In genomic region chr2:126572747-126573146, GRCm38 (mm10) we compare ENCODE assay signal across 31 mouse cellular contexts. TPM values are rescaled to one million over a fixed set of nuclear protein-coding genes. Genes with fewer than 3 reads are reported as not detected.
"Had no signal": no experiment of that assay in that cellular context is flagged by ENCODE, and none has a peak within 500 bp of the region (broad histone marks: within the 10 kb centered on the region; RNA-seq: fewer than 3 reads in every experiment).

No protein-coding gene starts in this region.

- H3K27ac ChIP-seq: left cerebral cortex, adult 2 months; limb, embryonic 10.5 days; limb, embryonic 12.5 days; limb, embryonic 13.5 days; limb, embryonic 15.5 days; liver, embryonic 12.5 days; liver, embryonic 13.5 days; liver, embryonic 14.5 days; liver, embryonic 15.5 days; lung, embryonic 15.5 days; macrophage; midbrain, embryonic 10.5 days; midbrain, embryonic 12.5 days; midbrain, embryonic 13.5 days; midbrain, embryonic 15.5 days had no signal

- H3K4me1 ChIP-seq: limb, embryonic 10.5 days; limb, embryonic 15.5 days; liver, embryonic 12.5 days; liver, embryonic 13.5 days; liver, embryonic 15.5 days; lung, embryonic 15.5 days; megakaryocyte, embryonic 14.5 days; midbrain, embryonic 10.5 days; midbrain, embryonic 12.5 days; midbrain, embryonic 13.5 days; midbrain, embryonic 15.5 days had no signal

- H3K9me3 ChIP-seq: limb, embryonic 10.5 days; limb, embryonic 15.5 days; liver, embryonic 13.5 days; liver, embryonic 15.5 days had no signal

- H3K9ac ChIP-seq: limb, embryonic 12.5 days; limb, embryonic 13.5 days; limb, embryonic 15.5 days; liver, embryonic 12.5 days; liver, embryonic 13.5 days; liver, embryonic 14.5 days; liver, embryonic 15.5 days; liver, postnatal 0 days; lung, embryonic 14.5 days; lung, embryonic 15.5 days; midbrain, embryonic 12.5 days; midbrain, embryonic 13.5 days; midbrain, embryonic 15.5 days had no signal

- H3K27me3 ChIP-seq: limb, embryonic 12.5 days; limb, embryonic 15.5 days; liver, embryonic 12.5 days; liver, embryonic 13.5 days; liver, embryonic 15.5 days; lung, embryonic 15.5 days; midbrain, embryonic 12.5 days; midbrain, embryonic 13.5 days; midbrain, embryonic 15.5 days had no signal

- H3K4me2 ChIP-seq: limb, embryonic 12.5 days; limb, embryonic 13.5 days; limb, embryonic 15.5 days; liver, embryonic 11.5 days; liver, embryonic 12.5 days; liver, embryonic 13.5 days; liver, embryonic 15.5 days; lung, embryonic 14.5 days; lung, embryonic 15.5 days; midbrain, embryonic 11.5 days; midbrain, embryonic 12.5 days; midbrain, embryonic 13.5 days; midbrain, embryonic 15.5 days had no signal

- DNase-seq: left cerebral cortex, postnatal 4 days; liver, embryonic 13.5 days; liver, postnatal 0 days; lung, adult 2 months; lung, embryonic 14.5 days; lung, postnatal 10 days; lung, postnatal 14 days; lung, postnatal 36 days; midbrain, embryonic 14.5 days had no signal

- H3K4me3 ChIP-seq: left cerebral cortex, adult 2 months; limb, embryonic 10.5 days; limb, embryonic 12.5 days; limb, embryonic 13.5 days; limb, embryonic 15.5 days; liver, embryonic 12.5 days; liver, embryonic 13.5 days; liver, embryonic 15.5 days; lung, embryonic 15.5 days; megakaryocyte, embryonic 14.5 days; midbrain, embryonic 10.5 days; midbrain, embryonic 12.5 days; midbrain, embryonic 13.5 days; midbrain, embryonic 15.5 days; myocyte had no signal

- ATAC-seq: liver, embryonic 12.5 days; liver, postnatal 0 days; lung, postnatal 0 days; midbrain, embryonic 13.5 days; midbrain, embryonic 15.5 days; midbrain, embryonic 16.5 days had no signal

- H3K36me3 ChIP-seq: limb, embryonic 10.5 days; limb, embryonic 12.5 days; limb, embryonic 13.5 days; limb, embryonic 15.5 days; lung, embryonic 15.5 days; midbrain, embryonic 10.5 days; midbrain, embryonic 12.5 days; midbrain, embryonic 13.5 days had no signal

RNA-seq across cellular contexts. Expression of gene Slc27a2, which starts 20.5 kb away (rescaled TPM):
- total RNA-seq: monocyte, adult 5-6 weeks had no signal
- polyA plus RNA-seq: limb, embryonic 11.5 days; macrophage; myocyte had no signal
